Mouse (Mus musculus): Measurements from ENCODE around the gene Tagln2. TPM values are rescaled to one million over a fixed set of nuclear protein-coding genes. Genes with fewer than 3 reads are reported as not detected.

Gene Tagln2
- polyA plus RNA-seq, 1 experiment: 208 TPM

DNA sequence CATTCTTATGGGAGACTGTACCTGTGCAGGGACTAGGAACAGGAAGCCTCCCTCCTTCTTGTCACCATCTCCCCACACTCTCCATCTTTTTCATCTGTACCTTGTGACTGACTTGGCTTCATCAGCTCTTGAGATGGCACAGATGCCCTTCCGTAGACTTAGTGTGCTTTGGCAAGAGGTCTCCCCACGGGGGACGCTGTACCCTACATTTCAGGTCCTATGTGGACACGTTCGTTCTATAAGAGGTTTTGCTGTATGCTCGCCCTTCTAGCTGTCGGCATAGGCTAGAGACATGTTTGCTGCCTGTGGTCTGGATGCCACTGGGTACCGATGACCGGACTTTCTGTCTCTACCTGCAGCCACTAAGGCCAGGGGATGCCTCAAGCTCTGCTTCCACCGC is 27.6 kb downstream of the Tagln2 start:
- no peak for DNase-seq (ENCODE audit: low read depth in 1 of 2, low spot score in 2 of 2)
- Histone ChIP-seq H3K27me3 (ENCODE audit: control insufficient read depth, insufficient read depth, low read length) (no peaks in the 10 kb centered on the region), H3K4me3 (ENCODE audit: extremely low read depth, insufficient read depth, insufficient read length) (no peak overlapping the region), H3K27ac (ENCODE audit: insufficient read depth, low read length) (no peak overlapping the region), H3K4me1 (ENCODE audit: control insufficient read depth, insufficient read depth, insufficient read length) (peaks cover 14% of the 10 kb centered on the region), H3K36me3 (ENCODE audit: control insufficient read depth, insufficient read depth, low read length) (no peaks in the 10 kb centered on the region)
- 93% methylated on average over 10 of the region's 10 CpGs for WGBS
- no peak for TF ChIP-seq POLR2A (IDR thresholded peaks at IDR 0.05; ENCODE audit: low read depth, low read length)
- no peak for TF ChIP-seq CTCF (IDR thresholded peaks at IDR 0.05; ENCODE audit: extremely low read depth, insufficient read depth, insufficient read length, insufficient replicate concordance)

- peaks cover 14% of the 10 kb centered on the region for H3K4me1 ChIP-seq (ENCODE audit: control insufficient read depth, insufficient read depth, insufficient read length)
- H3K27ac ChIP-seq (ENCODE audit: insufficient read depth, low read length): no peak overlapping the region
- TF ChIP-seq CTCF (IDR thresholded peaks at IDR 0.05; ENCODE audit: extremely low read depth, insufficient read depth, insufficient read length, insufficient replicate concordance) (peak; percentile 99), POLR2A (IDR thresholded peaks at IDR 0.05; ENCODE audit: low read depth, low read length) (no peak)
- WGBS: 5% methylated on average over 7 of the region's 7 CpGs
- no peaks in the 10 kb centered on the region for H3K36me3 ChIP-seq (ENCODE audit: control insufficient read depth, insufficient read depth, low read length)
- no peak overlapping the region for H3K4me3 ChIP-seq (ENCODE audit: extremely low read depth, insufficient read depth, insufficient read length)
- peak; percentile 79 to 92 for DNase-seq (ENCODE audit: low read depth in 1 of 2, low spot score in 2 of 2)
- H3K27me3 ChIP-seq (ENCODE audit: control insufficient read depth, insufficient read depth, low read length): no peaks in the 10 kb centered on the region
Observed at GRCm38 (mm10) chr1:172528701-172529100, 28.9 kb downstream of the Tagln2 start.

DNA sequence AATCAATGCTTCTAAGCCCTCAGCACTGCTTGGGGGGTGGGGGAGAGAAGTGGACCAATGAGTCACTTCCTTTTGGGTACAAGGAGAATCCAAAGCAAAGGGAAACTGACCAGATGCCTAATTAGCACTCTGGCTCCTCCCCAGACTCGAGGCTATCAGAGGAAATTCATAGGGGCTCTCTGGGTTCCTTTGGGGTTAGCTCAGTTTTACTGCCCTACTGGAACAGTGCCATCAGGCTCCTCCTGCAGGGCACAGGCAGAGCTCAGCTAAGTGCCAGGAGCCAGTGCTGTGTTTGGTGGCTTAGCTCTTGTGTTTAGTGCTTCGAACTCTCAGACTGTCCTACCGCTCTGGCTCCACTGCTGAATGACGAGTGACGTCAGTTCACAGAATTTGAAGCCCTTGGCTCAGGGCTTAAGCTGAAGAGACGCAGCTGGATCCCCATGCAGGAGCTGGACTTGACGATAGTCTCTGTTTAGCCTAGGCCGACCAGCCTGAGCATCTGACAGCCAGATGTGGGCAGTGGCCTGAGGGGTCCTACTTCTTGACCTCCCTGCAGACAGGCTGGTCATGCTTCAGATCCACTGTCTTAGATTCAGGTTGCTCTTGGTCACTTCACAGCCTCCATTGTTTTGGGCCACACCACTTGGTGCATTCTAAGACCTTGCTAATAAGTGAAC is 30.8 kb downstream of the Tagln2 start:
- Histone ChIP-seq H3K4me1 (ENCODE audit: control insufficient read depth, insufficient read depth, insufficient read length) (peaks cover 6% of the 10 kb centered on the region; the same call in 1 of the 2 replicates), H3K27me3 (ENCODE audit: control insufficient read depth, insufficient read depth, low read length) (no peaks in the 10 kb centered on the region), H3K27ac (ENCODE audit: insufficient read depth, low read length) (no peak overlapping the region), H3K36me3 (ENCODE audit: control insufficient read depth, insufficient read depth, low read length) (no peaks in the 10 kb centered on the region), H3K4me3 (ENCODE audit: extremely low read depth, insufficient read depth, insufficient read length) (no peak overlapping the region)
- TF ChIP-seq POLR2A (IDR thresholded peaks at IDR 0.05; ENCODE audit: low read depth, low read length): no peak
- no peak for TF ChIP-seq CTCF (IDR thresholded peaks at IDR 0.05; ENCODE audit: extremely low read depth, insufficient read depth, insufficient read length, insufficient replicate concordance)
- DNase-seq (ENCODE audit: low read depth in 1 of 2, low spot score in 2 of 2): no peak
- WGBS: 54% methylated on average over 8 of the region's 8 CpGs

DNA sequence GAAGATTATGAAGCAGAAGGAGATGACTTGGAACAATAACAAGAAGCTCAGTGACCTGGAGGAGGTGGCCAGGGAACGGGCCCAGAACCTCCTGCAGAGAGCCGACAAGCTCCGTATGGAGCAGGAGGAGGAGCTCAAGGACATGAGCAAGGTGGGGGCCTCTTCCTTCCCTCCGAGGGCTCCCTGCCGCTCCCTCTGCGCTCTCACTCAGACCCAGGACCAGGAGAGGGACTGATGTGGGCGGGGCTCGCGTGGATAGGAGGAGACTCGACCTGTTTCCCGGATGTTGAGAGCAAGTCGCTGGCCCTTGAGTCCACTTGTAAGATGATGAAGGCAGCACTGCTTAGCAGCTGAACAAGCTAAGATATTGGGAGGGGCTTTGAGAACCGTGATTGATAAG is 32.7 kb downstream of the Tagln2 start:
- WGBS: 46% methylated on average over 13 of the region's 13 CpGs
- no peaks in the 10 kb centered on the region for H3K36me3 ChIP-seq (ENCODE audit: control insufficient read depth, insufficient read depth, low read length)
- H3K4me1 ChIP-seq (ENCODE audit: control insufficient read depth, insufficient read depth, insufficient read length): no peaks in the 10 kb centered on the region
- no peaks in the 10 kb centered on the region for H3K27me3 ChIP-seq (ENCODE audit: control insufficient read depth, insufficient read depth, low read length)
- no peak overlapping the region for H3K4me3 ChIP-seq (ENCODE audit: extremely low read depth, insufficient read depth, insufficient read length)
- no peak for DNase-seq (ENCODE audit: low read depth in 1 of 2, low spot score in 2 of 2)
- H3K27ac ChIP-seq (ENCODE audit: insufficient read depth, low read length): no peak overlapping the region
- TF ChIP-seq POLR2A (IDR thresholded peaks at IDR 0.05; ENCODE audit: low read depth, low read length) (no peak), CTCF (IDR thresholded peaks at IDR 0.05; ENCODE audit: extremely low read depth, insufficient read depth, insufficient read length, insufficient replicate concordance) (no peak)

- no peaks in the 10 kb centered on the region for H3K36me3 ChIP-seq (ENCODE audit: control insufficient read depth, insufficient read depth, low read length)
- WGBS: 93% methylated on average over 16 of the region's 16 CpGs
Observed at GRCm38 (mm10) chr1:172535116-172535515, 35.3 kb downstream of the Tagln2 start.

DNA sequence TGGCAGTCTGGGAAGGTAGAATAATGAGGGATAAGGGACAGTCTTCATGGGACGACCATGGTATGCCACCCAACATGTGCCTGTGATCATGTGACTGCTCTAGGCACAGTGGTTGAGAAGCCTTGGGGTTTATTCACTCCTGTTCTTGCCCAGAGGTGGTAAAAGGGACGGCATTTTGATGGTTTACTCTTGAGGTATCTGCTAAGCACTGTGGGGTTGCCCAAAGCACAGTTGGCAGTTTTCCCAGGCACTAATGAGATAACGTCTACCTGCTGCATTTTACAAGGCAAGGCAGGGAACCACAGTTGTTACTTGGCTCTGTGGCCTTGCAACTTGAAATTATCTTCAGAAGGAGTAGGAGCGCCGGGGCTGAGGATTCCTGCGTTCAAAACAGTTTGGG is 40.0 kb downstream of the Tagln2 start:
- 81% methylated on average over 6 of the region's 6 CpGs for WGBS
- Histone ChIP-seq H3K27me3 (ENCODE audit: control insufficient read depth, insufficient read depth, low read length) (no peaks in the 10 kb centered on the region), H3K36me3 (ENCODE audit: control insufficient read depth, insufficient read depth, low read length) (no peaks in the 10 kb centered on the region), H3K4me3 (ENCODE audit: extremely low read depth, insufficient read depth, insufficient read length) (no peak overlapping the region), H3K27ac (ENCODE audit: insufficient read depth, low read length) (no peak overlapping the region), H3K4me1 (ENCODE audit: control insufficient read depth, insufficient read depth, insufficient read length) (no peaks in the 10 kb centered on the region)
- no peak for DNase-seq (ENCODE audit: low read depth in 1 of 2, low spot score in 2 of 2)
- no peak for TF ChIP-seq CTCF (IDR thresholded peaks at IDR 0.05; ENCODE audit: extremely low read depth, insufficient read depth, insufficient read length, insufficient replicate concordance)
- TF ChIP-seq POLR2A (IDR thresholded peaks at IDR 0.05; ENCODE audit: low read depth, low read length): no peak

More at GRCm38 (mm10) chr1:172535116-172535515, 35.3 kb downstream of the Tagln2 start:
- TF ChIP-seq CTCF (IDR thresholded peaks at IDR 0.05; ENCODE audit: extremely low read depth, insufficient read depth, insufficient read length, insufficient replicate concordance) (no peak), POLR2A (IDR thresholded peaks at IDR 0.05; ENCODE audit: low read depth, low read length) (no peak)
- H3K4me3 ChIP-seq (ENCODE audit: extremely low read depth, insufficient read depth, insufficient read length): no peak overlapping the region
- no peak for DNase-seq (ENCODE audit: low read depth in 1 of 2, low spot score in 2 of 2)
- no peak overlapping the region for H3K27ac ChIP-seq (ENCODE audit: insufficient read depth, low read length)
- no peaks in the 10 kb centered on the region for H3K27me3 ChIP-seq (ENCODE audit: control insufficient read depth, insufficient read depth, low read length)
- H3K4me1 ChIP-seq (ENCODE audit: control insufficient read depth, insufficient read depth, insufficient read length): no peaks in the 10 kb centered on the region

DNA sequence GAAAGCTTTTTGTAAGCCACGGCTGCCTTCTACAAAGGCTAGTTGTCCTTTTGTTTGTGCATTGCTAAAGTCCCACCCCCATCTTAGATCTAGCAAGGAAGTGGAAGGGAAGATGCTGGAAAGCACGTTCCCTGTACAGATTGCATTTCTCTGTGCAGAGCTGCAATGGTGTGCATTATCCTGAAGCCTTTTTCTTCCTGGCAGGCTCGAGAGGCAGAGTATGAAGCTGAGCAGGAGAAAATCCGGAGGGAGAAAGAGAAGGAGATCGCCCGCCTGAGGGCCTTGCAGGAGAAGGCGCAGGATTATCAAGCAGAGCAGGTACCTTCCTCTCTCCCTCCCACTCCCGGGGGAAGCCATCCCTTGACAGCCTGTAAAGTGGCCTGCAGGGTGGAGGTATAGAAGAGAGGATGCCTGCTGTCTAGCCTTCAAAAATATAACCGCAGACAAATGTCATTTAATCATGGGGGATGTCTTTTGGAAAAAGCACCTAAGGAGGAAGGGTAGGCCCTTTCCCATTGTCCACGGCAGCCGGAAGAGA is 40.5 kb downstream of the Tagln2 start:
- Histone ChIP-seq H3K27ac (ENCODE audit: insufficient read depth, low read length) (no peak overlapping the region), H3K4me3 (ENCODE audit: extremely low read depth, insufficient read depth, insufficient read length) (no peak overlapping the region), H3K36me3 (ENCODE audit: control insufficient read depth, insufficient read depth, low read length) (no peaks in the 10 kb centered on the region), H3K4me1 (ENCODE audit: control insufficient read depth, insufficient read depth, insufficient read length) (no peaks in the 10 kb centered on the region), H3K27me3 (ENCODE audit: control insufficient read depth, insufficient read depth, low read length) (no peaks in the 10 kb centered on the region)
- DNase-seq (ENCODE audit: low read depth in 1 of 2, low spot score in 2 of 2): no peak
- no peak for TF ChIP-seq CTCF (IDR thresholded peaks at IDR 0.05; ENCODE audit: extremely low read depth, insufficient read depth, insufficient read length, insufficient replicate concordance)
- TF ChIP-seq POLR2A (IDR thresholded peaks at IDR 0.05; ENCODE audit: low read depth, low read length): no peak
- 85% methylated on average over 11 of the region's 11 CpGs for WGBS
